Mouse (Mus musculus) intestine, postnatal 0 days (tissue): ENCODE results near the gene Mon1b. TPM values are rescaled to one million over a fixed set of nuclear protein-coding genes. Genes with fewer than 3 reads are reported as not detected.

Source experiments
- ATAC-seq: fragments of 200-750 bp; cut with Nextera tagmentation; 2 replicates; pipeline ENCODE4 v1.8.0; 2017; ENCODE audit warnings: mild to moderate bottlenecking, moderate TSS enrichment, moderate library complexity
- H3K27ac ChIP-seq: fragments of 300-500 bp; sonication (generic); 2 replicates; pipeline ENCODE4 v1.5.1; 2014; ENCODE audit warnings: mild to moderate bottlenecking, low read depth, low read length, moderate library complexity
- H3K27me3 ChIP-seq: fragments of 300-500 bp; sonication (generic); replicated peaks from 2 replicates; pipeline ENCODE4 v1.6.1; 2014; ENCODE audit warnings: low read length, mixed read lengths; ENCODE audit not compliant: control insufficient read depth, insufficient read depth
- H3K36me3 ChIP-seq: fragments of 300-500 bp; sonication (generic); 2 replicates; pipeline ENCODE4 v1.6.1; 2014; ENCODE audit warnings: mild to moderate bottlenecking, moderate library complexity; ENCODE audit not compliant: control insufficient read depth, insufficient read depth
- H3K4me1 ChIP-seq: fragments of 300-500 bp; sonication (generic); replicated peaks from 2 replicates; pipeline ENCODE4 v1.6.1; 2014; ENCODE audit warnings: antibody characterized with exemption, low read length, mixed read lengths; ENCODE audit not compliant: control insufficient read depth, insufficient read depth
- H3K4me2 ChIP-seq: fragments of 300-500 bp; sonication (generic); replicated peaks from 2 replicates; pipeline ENCODE4 v1.6.1; 2014; ENCODE audit warnings: low read depth, mild to moderate bottlenecking, moderate library complexity
- H3K4me3 ChIP-seq: fragments of 300-500 bp; sonication (generic); 2 replicates; pipeline ENCODE4 v1.5.1; 2014; ENCODE audit warnings: low read depth, low read length
- H3K9ac ChIP-seq: fragments of 300-500 bp; sonication (generic); 2 replicates; pipeline ENCODE4 v1.6.1; 2014; ENCODE audit warnings: mild to moderate bottlenecking, low read depth, low read length
- H3K9me3 ChIP-seq: fragments of 300-500 bp; sonication (generic); 2 replicates; pipeline ENCODE4 v1.6.1; 2016; ENCODE audit warnings: mixed run types; ENCODE audit not compliant: control insufficient read depth
- CTCF ChIP-seq: sonication (generic); IDR thresholded peaks from 2 replicates; pipeline ENCODE4 v1.5.1; 2016; ENCODE audit warnings: low read depth, mild to moderate bottlenecking, control low read depth, antibody characterized with exemption, moderate library complexity
- WGBS: fragments of 180-500 bp; shearing (Covaris S2); extraction: QIAGEN DNeasy Blood & Tissue Kit; methylation state at CpG from one replicate; pipeline ENCODE4 v1.1.7; 2014; 5-methylcytosine and 5-hydroxymethylcytosine counted together
- polyA plus RNA-seq: library from polyadenylated mRNA; unstranded; fragments of >200 nt; fragmentation: Nextera tagmentation; extraction: Ambion mirVana; gene quantifications from 2 replicates; pipeline ENCODE4 v1.2.1, GENCODE M21; 2015

The Mon1b gene
- polyA plus RNA-seq, 1 experiment from 2014 or later = 4.1 TPM

DNA sequence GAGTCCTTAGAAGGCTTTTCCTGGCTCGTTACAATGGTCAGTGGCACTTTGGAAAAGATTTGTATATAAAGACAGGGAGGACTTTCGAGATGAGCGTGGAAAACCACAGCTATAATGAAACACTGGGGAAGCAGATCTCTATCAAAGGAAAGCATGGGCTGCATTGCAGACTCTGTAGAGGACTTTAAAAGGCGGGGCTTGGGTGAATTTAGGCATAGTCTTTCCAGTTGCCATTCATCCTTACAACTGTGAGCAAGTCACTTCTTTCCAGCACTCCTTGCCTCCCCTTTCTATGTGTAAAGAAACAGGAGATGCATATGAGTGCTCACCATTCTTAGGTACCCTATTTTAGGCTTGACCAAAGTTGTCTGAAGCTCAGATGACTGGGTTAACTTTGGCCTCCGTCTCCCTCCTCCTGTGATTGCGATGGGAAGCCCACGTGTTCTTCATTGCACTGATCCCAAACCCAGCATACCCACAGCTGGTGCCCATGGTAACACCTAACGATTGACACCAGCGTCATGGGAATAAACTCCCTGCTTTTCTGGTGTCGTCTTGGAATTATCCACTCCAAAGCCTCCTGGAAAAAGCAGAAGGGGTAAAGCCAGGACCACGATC, 21.4 kb downstream of the Mon1b start:
- 84% methylated on average over 11 of the region's 11 CpGs for WGBS
- no peak overlapping the region for H3K4me2 ChIP-seq
- no peak for TF ChIP-seq CTCF
- H3K9ac ChIP-seq = no peak overlapping the region
- H3K36me3 ChIP-seq = no peaks in the 10 kb centered on the region
- ATAC-seq = no peak
- no peak overlapping the region for H3K27ac ChIP-seq
- no peak overlapping the region for H3K4me3 ChIP-seq
- H3K4me1 ChIP-seq = no peaks in the 10 kb centered on the region
- no peaks in the 10 kb centered on the region for H3K9me3 ChIP-seq
- no peaks in the 10 kb centered on the region for H3K27me3 ChIP-seq

DNA sequence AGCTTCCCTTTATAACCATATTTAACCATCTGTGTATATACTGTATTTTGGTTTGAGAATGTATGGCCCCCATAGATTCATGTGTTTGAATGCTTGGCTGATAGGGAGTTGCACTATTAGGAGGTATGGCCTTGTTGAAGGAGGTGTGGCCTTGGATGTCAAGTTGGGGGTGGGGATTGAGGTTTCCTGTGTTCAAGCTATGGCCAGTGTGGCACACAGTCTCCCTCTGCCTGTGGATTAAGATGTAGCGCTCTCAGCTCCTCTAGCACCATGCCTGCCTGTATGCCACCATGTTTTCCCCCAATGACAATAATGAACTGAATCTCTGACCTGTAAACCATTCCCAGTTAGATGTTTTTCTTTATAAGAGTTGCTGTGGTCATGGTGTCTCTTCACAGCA, 24.7 kb downstream of the Mon1b start:
- ATAC-seq = no peak
- Histone ChIP-seq H3K4me2 (no peak overlapping the region), H3K9me3 (no peaks in the 10 kb centered on the region), H3K9ac (no peak overlapping the region), H3K4me3 (no peak overlapping the region), H3K36me3 (no peaks in the 10 kb centered on the region), H3K4me1 (no peaks in the 10 kb centered on the region), H3K27ac (no peak overlapping the region), H3K27me3 (no peaks in the 10 kb centered on the region)
- TF ChIP-seq CTCF = no peak
- WGBS = 97% methylated on average over 1 of the region's 1 CpGs

DNA sequence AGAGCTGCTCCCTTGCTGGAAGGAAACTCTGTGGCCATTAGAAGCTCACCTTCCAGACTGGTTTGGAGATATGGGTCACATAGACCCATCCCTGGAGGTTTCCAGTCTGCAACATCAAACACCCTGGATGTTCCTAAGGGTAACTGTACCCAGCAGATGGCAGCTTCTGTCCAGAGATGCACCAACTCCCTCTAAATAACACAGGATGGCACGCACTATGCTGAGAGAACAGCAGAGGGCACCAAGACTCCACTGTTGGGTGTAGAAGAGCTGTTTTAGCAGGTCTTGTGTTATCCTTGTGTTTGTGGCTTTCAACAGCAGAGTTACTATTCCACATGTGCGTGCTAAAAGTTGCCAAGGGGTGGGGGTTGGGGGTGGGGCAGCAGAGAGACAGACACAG, 29.2 kb downstream of the Mon1b start:
- Histone ChIP-seq H3K9me3 (no peaks in the 10 kb centered on the region), H3K27me3 (no peaks in the 10 kb centered on the region), H3K4me2 (no peak overlapping the region), H3K4me1 (no peaks in the 10 kb centered on the region), H3K27ac (no peak overlapping the region), H3K4me3 (no peak overlapping the region), H3K9ac (no peak overlapping the region), H3K36me3 (no peaks in the 10 kb centered on the region)
- 7% methylated on average over 2 of the region's 2 CpGs for WGBS
- no peak for ATAC-seq
- TF ChIP-seq CTCF = peak; percentile 96

DNA sequence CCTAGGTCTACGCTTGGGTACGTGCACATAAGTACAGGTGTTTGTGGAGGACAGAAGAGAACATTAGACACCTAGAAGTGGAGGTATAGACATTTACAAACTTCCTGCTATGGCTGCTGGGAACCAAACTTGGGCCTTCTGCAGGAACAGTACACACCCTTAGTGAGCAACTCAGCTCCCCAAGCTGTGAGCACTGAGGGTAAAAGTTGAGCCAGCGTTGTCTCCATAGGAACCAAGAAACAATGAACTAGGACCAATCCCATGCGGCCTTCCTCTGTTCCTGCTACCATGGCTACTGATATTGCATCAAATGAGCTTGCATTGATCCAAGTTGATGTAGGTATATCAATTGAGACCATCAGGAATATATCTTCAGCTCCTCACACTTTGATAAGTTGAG, 29.6 kb downstream of the Mon1b start:
- no peaks in the 10 kb centered on the region for H3K9me3 ChIP-seq
- ATAC-seq = no peak
- no peak overlapping the region for H3K4me3 ChIP-seq
- H3K27ac ChIP-seq = no peak overlapping the region
- no peaks in the 10 kb centered on the region for H3K4me1 ChIP-seq
- H3K27me3 ChIP-seq = no peaks in the 10 kb centered on the region
- no peaks in the 10 kb centered on the region for H3K36me3 ChIP-seq
- 62% methylated on average over 4 of the region's 4 CpGs for WGBS
- no peak overlapping the region for H3K4me2 ChIP-seq
- no peak overlapping the region for H3K9ac ChIP-seq
- TF ChIP-seq CTCF = no peak

DNA sequence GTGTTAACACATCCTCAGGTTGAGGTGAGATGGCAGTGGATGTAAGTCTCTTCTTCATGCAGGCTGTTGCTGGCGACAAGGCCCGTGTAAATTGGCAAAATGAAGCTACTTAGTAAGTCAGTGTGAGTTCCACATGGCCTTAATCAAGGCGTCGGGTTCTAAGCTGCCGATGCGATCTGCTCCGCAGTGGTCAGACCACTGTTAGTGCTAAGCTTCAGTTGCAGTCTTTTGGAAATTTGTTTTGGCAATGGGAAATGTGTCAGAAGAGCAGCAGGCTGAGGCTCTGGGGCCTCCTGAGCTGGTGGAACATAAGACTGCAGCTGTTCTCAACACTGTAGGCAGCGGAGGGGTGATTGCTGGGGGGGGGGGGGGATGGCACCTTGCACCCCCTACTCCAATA, 30.6 kb downstream of the Mon1b start:
- Histone ChIP-seq H3K36me3 (no peaks in the 10 kb centered on the region), H3K9ac (no peak overlapping the region), H3K9me3 (no peaks in the 10 kb centered on the region), H3K4me2 (no peak overlapping the region), H3K4me3 (no peak overlapping the region), H3K27me3 (no peaks in the 10 kb centered on the region), H3K4me1 (no peaks in the 10 kb centered on the region), H3K27ac (no peak overlapping the region)
- no peak for TF ChIP-seq CTCF
- no peak for ATAC-seq
- 67% methylated on average over 8 of the region's 8 CpGs for WGBS

DNA sequence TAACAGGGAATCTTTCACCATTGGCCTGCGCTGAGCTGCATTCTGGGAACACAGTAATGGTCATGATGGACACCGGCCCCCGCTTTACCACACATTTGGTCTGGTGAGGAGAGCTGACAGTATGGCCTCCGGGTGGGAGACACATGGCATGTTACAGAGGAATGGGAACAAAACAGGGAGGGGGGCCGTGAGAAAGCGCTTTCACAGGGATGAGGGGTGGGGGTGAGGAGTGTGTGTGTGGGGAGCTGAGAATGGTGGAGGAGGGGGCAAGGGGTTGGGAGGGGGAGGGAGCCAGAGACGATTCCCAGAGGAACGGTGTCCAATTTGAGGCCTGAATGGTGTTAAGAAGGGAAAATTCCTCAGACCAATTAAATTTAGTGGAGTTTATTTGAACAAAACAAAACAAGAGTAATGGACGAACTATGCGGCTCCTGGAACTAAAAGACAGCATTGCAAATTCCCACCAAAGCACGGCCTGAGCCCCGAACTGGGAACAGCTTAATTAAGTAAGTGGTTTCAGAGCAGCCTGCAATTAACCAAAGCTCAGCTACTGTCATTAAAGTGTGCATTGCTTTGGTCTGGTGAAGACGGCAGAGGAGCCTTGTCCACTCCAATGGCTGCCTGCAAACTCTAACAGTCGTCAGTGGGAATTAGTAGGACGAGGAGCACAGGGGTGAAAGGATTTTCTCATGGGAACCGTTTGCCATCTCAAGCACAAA, 31.5 kb downstream of the Mon1b start:
- WGBS = 70% methylated on average over 16 of the region's 16 CpGs
- Histone ChIP-seq H3K4me2 (no peak overlapping the region), H3K9me3 (no peaks in the 10 kb centered on the region), H3K27ac (no peak overlapping the region), H3K27me3 (no peaks in the 10 kb centered on the region), H3K9ac (no peak overlapping the region), H3K4me3 (no peak overlapping the region), H3K4me1 (no peaks in the 10 kb centered on the region), H3K36me3 (no peaks in the 10 kb centered on the region)
- ATAC-seq = no peak
- no peak for TF ChIP-seq CTCF
